Mouse (Mus musculus) left cerebral cortex, adult 2 months (tissue): ENCODE results near the gene Hnrnph1. TPM values are rescaled to one million over a fixed set of nuclear protein-coding genes. Genes with fewer than 3 reads are reported as not detected.
A peak's percentile ranks its signal among the peaks of the same experiment; 100 is the strongest.
"Not testable (repeated sequence)": the region's sequence is repeated elsewhere in the genome, so short reads cannot be mapped to it uniquely, and the experiment has no call there.

Experiments
- DNase-seq, 2 experiments: peaks; one replicate each; pipeline ENCODE4 v3.0.0; 2021 to 2022; ENCODE audit warnings: low spot score in 2 of 2, mixed read lengths in 1 of 2; ENCODE audit errors: extremely low spot score in 1 of 2
- H3K27ac ChIP-seq: fragments of 200-600 bp; 2 replicates; pipeline ENCODE4 v1.8.1; 2022
- H3K4me3 ChIP-seq: fragments of 200-600 bp; 2 replicates; pipeline ENCODE4 v1.8.1; 2022
- CTCF ChIP-seq: fragments of 200-600 bp; IDR thresholded peaks from 2 replicates; pipeline ENCODE4 v1.8.1; 2022; ENCODE audit warnings: antibody characterized with exemption, mild to moderate bottlenecking, moderate library complexity
- intact Hi-C: fragments of 180-260 bp; cut with DNase I; formaldehyde crosslinking; loops from one replicate; pipeline ENCODE4 v1.15.1; 2025
- total RNA-seq, 2 experiments: library from RNA; stranded (reverse); gene quantifications; 2 replicates each; pipeline ENCODE4 v1.2.3; 2021

The Hnrnph1 gene
- total RNA-seq, 2 experiments from 2014 or later: 272 to 274 TPM

- intact Hi-C loops: no loop called here
- H3K4me3 ChIP-seq: no peak overlapping the region
- no peak for TF ChIP-seq CTCF
- no peak overlapping the region for H3K27ac ChIP-seq
- DNase-seq: no peak
Measured at GRCm38 (mm10) chr11:50355395-50355794, 21.4 kb upstream of the Hnrnph1 start.

DNA sequence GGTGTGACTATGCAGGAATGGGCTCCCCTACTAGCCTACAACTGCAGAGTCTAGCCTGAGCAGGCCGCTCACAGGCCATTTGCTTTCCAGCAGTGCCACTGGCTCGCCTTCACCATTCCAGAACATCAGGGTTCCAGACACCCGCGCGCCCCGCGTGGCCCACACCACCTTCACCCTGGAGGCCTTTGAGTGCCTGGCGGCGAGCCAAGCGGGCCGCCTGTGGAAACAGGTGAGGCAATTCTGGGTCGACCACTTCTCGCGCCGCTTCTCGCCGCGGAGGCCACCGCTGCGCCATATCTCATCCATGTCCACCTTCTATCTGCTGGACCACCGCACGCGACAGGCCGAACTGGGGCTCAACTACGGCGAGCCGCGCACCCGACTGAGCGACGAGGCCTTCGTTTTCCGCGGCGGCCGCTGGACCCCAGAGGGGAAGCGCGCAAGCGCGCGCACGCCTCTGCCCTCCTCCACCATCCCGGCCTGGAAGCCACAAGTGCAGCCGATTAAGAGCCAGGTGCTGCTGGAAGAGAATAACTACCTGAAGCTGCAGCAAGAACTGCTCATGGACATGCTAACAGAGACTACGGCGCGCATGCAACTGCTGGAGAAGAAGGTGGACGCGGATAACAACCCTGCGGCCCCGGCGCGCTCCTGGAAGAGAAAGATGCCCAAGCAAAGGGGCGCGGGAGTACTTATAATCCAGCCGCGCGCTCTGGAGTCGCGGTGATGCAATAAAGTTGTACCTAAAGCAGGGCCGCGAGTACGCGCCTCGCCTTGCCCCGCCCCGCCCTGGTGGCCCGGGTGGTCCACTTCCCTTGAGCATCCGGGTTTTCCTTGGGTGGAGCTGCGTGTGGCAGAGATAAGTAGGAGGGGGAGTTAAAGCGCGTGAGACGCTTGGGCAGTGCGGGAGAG lies 17.6 kb upstream of the Hnrnph1 start:
- peak; percentile 53 to 69 for DNase-seq
- TF ChIP-seq CTCF: no peak
- H3K4me3 ChIP-seq: peak overlapping the region; percentile 71

GRCm38 (mm10) chr11:50361282-50361681 lies 15.5 kb upstream of the Hnrnph1 start:
- H3K27ac ChIP-seq, H3K4me3 ChIP-seq, DNase-seq: not testable (repeated sequence)
- intact Hi-C loops: loop anchor here (5.0 kb wide), 1 partner anchor 199 kb away; no protein-coding TSS in a partner anchor

More for the DNA sequence above, 17.6 kb upstream of the Hnrnph1 start:
- H3K27ac ChIP-seq: peak overlapping the region; percentile 89
- intact Hi-C loops: no loop called here

GRCm38 (mm10) chr11:50364548-50364947 lies 12.2 kb upstream of the Hnrnph1 start:
- peak; percentile 94 for TF ChIP-seq CTCF
- DNase-seq: peak; percentile 76 to 77
- intact Hi-C loops: loop anchor here (2.0 to 5.0 kb wide), 2 partner anchors 40 to 202 kb away; partner anchors contain the start of gene Canx
- H3K4me3 ChIP-seq: no peak overlapping the region
- no peak overlapping the region for H3K27ac ChIP-seq

DNA sequence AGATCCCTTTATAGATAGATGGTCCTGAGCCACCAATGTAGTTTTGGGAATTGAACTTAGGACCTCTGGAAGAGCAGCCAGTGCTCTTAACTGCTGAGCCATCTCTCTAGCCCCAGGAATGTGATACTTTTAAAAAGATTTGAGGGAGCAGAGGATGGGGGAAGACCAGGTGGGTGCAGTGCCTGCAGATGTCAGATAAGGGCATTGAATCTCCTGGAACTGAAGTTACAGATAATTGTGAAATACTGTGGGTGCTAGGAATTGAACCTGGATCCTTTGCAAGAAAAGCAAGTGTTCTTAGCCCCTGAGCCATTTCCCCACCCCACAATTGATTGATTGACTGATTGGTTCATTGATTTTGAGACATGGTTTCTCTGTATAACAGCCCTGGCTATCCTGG lies 11.5 kb upstream of the Hnrnph1 start:
- no peak overlapping the region for H3K4me3 ChIP-seq
- no peak for TF ChIP-seq CTCF
- intact Hi-C loops: loop anchor here (2.0 to 5.0 kb wide), 2 partner anchors 41 to 138 kb away; partner anchors contain the start of gene Canx
- H3K27ac ChIP-seq: no peak overlapping the region
- no peak for DNase-seq

- Histone ChIP-seq H3K27ac (no peak overlapping the region), H3K4me3 (no peak overlapping the region)
- no peak for DNase-seq
- intact Hi-C loops: loop anchor here (5.0 kb wide), 1 partner anchor 140 kb away; no protein-coding TSS in a partner anchor
- no peak for TF ChIP-seq CTCF
Measured at GRCm38 (mm10) chr11:50367531-50367930, 9.3 kb upstream of the Hnrnph1 start.

DNA sequence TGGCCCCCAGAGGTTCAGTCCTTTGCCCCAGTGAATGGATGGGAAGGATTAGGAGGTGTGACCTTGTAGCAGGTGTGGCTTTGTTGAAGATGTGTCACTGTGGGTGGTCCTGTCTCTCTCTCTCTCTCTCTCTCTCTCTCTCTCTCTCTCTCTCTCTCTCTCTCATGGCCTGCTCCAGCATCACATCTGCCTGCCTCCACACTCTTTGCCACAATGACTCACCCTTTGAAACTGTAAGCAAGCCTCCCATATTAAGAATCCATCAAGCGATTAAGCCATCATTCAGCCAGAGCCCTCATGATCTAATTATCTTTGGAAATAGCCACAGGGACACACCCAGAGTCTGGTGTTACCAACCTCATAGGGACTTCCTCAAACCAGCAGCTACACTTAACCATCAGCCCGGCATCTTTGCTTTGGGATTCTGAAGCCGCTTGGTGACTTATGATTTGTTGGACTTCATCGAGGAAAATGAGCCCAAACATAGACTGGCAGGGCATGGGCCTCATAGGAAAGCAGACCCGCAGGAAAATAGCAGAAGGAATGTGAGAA lies 7.4 kb upstream of the Hnrnph1 start:
- H3K27ac ChIP-seq: no peak overlapping the region
- no peak for TF ChIP-seq CTCF
- DNase-seq: no peak
- intact Hi-C loops: loop anchor here (5.0 kb wide), 1 partner anchor 142 kb away; no protein-coding TSS in a partner anchor
- H3K4me3 ChIP-seq: no peak overlapping the region

GRCm38 (mm10) chr11:50370969-50371368 lies 5.8 kb upstream of the Hnrnph1 start:
- no peak overlapping the region for H3K27ac ChIP-seq
- intact Hi-C loops: no loop called here
- no peak for TF ChIP-seq CTCF
- H3K4me3 ChIP-seq: no peak overlapping the region; the same call in 1 of the 2 replicates
- no peak for DNase-seq

GRCm38 (mm10) chr11:50371399-50371841 lies 5.4 kb upstream of the Hnrnph1 start:
- TF ChIP-seq CTCF: peak; percentile 54
- peak; percentile 47 to 48 for DNase-seq
- H3K4me3 ChIP-seq: peak overlapping the region; percentile 42
- intact Hi-C loops: no loop called here
- peak overlapping the region; percentile 76 for H3K27ac ChIP-seq

DNA sequence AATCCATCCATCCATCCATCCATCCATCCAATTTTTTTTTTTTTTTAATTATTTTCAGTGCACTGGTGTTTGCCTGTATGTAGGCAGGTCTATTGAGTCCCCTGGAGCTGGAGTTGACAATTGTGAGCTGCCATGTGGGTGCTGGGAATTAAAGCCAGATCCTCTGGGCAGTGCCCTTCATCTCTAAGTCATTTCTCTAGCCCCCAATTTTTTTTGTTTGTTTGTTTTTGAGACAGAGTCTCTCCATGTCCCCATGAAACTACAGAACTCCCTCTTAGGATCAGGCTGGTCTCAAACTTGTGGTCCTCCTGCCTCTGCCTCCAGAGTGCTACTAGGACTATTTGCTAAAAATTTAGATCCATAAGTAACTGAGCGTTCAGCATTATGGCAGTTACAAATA lies 4.9 kb upstream of the Hnrnph1 start:
- Histone ChIP-seq H3K27ac (no peak overlapping the region), H3K4me3 (no peak overlapping the region)
- intact Hi-C loops: no loop called here

GRCm38 (mm10) chr11:50373086-50373485 lies 3.7 kb upstream of the Hnrnph1 start:
- Histone ChIP-seq H3K4me3 (no peak overlapping the region), H3K27ac (no peak overlapping the region)
- no peak for DNase-seq
- no peak for TF ChIP-seq CTCF
- intact Hi-C loops: no loop called here

More for the DNA sequence above, 4.9 kb upstream of the Hnrnph1 start:
- TF ChIP-seq CTCF: no peak
- no peak for DNase-seq

DNA sequence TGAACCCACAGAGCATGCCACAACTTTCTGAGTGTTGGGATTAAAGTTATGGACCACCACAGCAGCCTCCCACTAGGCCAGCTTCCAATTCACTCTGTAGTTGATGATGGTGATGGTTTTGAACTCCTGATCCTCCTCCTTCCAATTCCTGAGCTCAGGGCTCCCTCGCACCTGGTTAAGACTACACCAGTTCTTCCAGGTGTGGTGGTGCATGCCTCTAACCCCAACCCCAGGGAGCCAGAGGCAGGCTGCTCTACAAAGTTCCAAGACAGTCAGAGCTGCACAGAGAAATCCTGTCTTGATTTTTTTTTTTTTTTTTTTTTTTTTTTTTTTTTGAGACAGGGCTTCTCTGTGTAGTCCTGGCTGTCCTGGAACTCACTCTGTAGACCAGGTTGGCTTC lies 3.2 kb upstream of the Hnrnph1 start:
- Histone ChIP-seq H3K27ac (no peak overlapping the region), H3K4me3 (no peak overlapping the region)
- intact Hi-C loops: no loop called here
- TF ChIP-seq CTCF: no peak
- no peak for DNase-seq
